In the genomic region with DNA sequence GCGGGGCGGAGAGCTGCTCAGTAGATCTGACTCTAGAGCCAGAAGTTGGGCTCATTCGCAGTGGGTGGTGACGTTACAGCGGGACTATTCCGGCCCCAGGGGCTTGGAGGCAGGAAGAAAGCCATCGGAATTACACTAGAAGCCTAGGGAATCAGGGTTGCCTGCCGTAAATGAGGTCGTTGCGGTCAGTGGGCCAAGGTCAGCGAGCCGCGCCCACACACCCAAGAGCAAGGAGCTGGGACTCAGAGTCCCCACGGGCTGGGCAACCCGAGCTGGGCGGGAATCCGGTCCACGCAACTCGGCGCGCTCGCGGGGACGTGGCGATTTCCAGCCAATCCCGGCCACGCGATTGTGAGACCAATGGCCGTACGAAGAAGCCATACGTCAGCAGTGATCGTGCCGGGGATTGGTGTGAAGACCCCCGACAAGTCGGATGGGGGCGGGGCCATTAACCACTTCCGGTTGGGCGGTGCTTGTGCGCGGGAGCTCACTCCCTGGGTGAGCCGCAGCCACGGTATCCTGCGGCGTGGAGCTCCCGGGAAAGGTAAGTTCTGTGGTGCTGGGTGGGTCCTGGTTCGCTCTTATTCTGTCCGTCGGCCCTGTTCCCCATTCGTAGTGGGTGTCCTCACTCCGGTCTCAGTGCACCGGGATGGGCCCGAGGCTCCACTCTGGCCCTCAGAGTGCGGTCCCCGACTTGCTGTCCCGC, we compare ENCODE assay signal across 8 mouse cellular contexts. TPM values are rescaled to one million over a fixed set of nuclear protein-coding genes. Genes with fewer than 3 reads are reported as not detected.
DNase-seq lines count a peak whose midpoint lies in the region; ATAC-seq and TF ChIP-seq lines count a peak whose summit lies in the region.

A gene (plus strand): TSS at position 405 of the 706 bp plus-strand sequence.

- TF ChIP-seq CTCF in MEL (IDR thresholded peaks at IDR 0.05 in 2 of 3, conservative IDR thresholded peaks at IDR 0.05 in 1 of 3; ENCODE audit: control insufficient read depth in 1 of 3, insufficient read depth in 1 of 3, low read depth in 2 of 3, low read length in 3 of 3, poor library complexity in 1 of 3, severe bottlenecking in 1 of 3): no peak
- no peak for TF ChIP-seq CTCF in cerebellum, adult 2 months (IDR thresholded peaks at IDR 0.05; ENCODE audit: borderline replicate concordance, insufficient read depth, low read depth, low read length)
- TF ChIP-seq CTCF in forebrain, postnatal 0 days (IDR thresholded peaks at IDR 0.05; ENCODE audit: low read depth): no peak; the same call in 1 of the 2 replicates

- WGBS in cerebellum, adult 2 months: under 1% methylated on average over 55 of the region's 55 CpGs
- 3% methylated on average over 55 of the region's 55 CpGs for WGBS in forebrain, postnatal 0 days
- WGBS in lung, embryonic 15.5 days: under 1% methylated on average over 55 of the region's 55 CpGs

- H3K36me3 ChIP-seq in MEL (ENCODE audit: control insufficient read depth in 1 of 2, insufficient read depth in 2 of 2, low read length in 2 of 2): peaks cover 0 to 18% of the 10 kb centered on the region in 2 experiments; a peak in 3 of 4 replicates
- H3K36me3 ChIP-seq in forebrain, postnatal 0 days (ENCODE audit: insufficient read depth): no peaks in the 10 kb centered on the region
- H3K36me3 ChIP-seq in lung, embryonic 15.5 days: no peaks in the 10 kb centered on the region

- DNase-seq in MEL (ENCODE audit: low read depth, low spot score): peak; percentile 99
- peak; percentile 99 for DNase-seq in cerebellum, adult 2 months
- DNase-seq in forebrain, postnatal 0 days: peak; percentile 99
- peak; percentile 100 for DNase-seq in heart, postnatal 4 days
- DNase-seq in layer of hippocampus, adult 8-10 months (ENCODE audit: low spot score in 2 of 2): peak; percentile 98 to 99
- peak; percentile 99 for DNase-seq in ovary, adult 18-20 months (ENCODE audit: low spot score)
- peak; percentile 99 for DNase-seq in thymus, postnatal 0 days (ENCODE audit: low spot score)

- ATAC-seq in forebrain, postnatal 0 days: peak; percentile 99
- peak; percentile 99 for ATAC-seq in lung, embryonic 15.5 days (ENCODE audit: borderline replicate concordance, extremely low read depth, low FRiP score, low TSS enrichment)

- H3K4me1 ChIP-seq in MEL (ENCODE audit: control insufficient read depth in 1 of 2, insufficient read depth in 2 of 2, low read length in 2 of 2): peaks cover 7 to 12% of the 10 kb centered on the region in 2 experiments
- no peaks in the 10 kb centered on the region; the same call in none of the 2 replicates for H3K4me1 ChIP-seq in cerebellum, adult 2 months (ENCODE audit: control insufficient read depth, insufficient read depth, low read length)
- H3K4me1 ChIP-seq in forebrain, postnatal 0 days (ENCODE audit: insufficient read depth): peaks cover 5% of the 10 kb centered on the region; the same call in 1 of the 2 replicates
- peaks cover 14% of the 10 kb centered on the region for H3K4me1 ChIP-seq in lung, embryonic 15.5 days

- H3K4me2 ChIP-seq in forebrain, postnatal 0 days (ENCODE audit: low read depth): peak within 1 kb of the TSS; percentile 71
- peak within 1 kb of the TSS; percentile 64 for H3K4me2 ChIP-seq in lung, embryonic 15.5 days

- H3K4me3 ChIP-seq in MEL (ENCODE audit: control insufficient read depth in 1 of 2, insufficient read depth in 1 of 2, low read depth in 2 of 2, low read length in 2 of 2): peak within 1 kb of the TSS; percentile 82 to 95
- H3K4me3 ChIP-seq in cerebellum, adult 2 months (replicated peaks; ENCODE audit: insufficient read depth, low read depth, low read length): peak within 1 kb of the TSS; percentile 85
- H3K4me3 ChIP-seq in forebrain, postnatal 0 days (ENCODE audit: low read depth, low read length): peak within 1 kb of the TSS; percentile 89
- peak within 1 kb of the TSS; percentile 87 for H3K4me3 ChIP-seq in lung, embryonic 15.5 days

- peaks cover 6 to 7% of the 10 kb centered on the region in 2 experiments for H3K27me3 ChIP-seq in MEL (ENCODE audit: control insufficient read depth in 1 of 2, insufficient read depth in 2 of 2, low read length in 2 of 2)
- H3K27me3 ChIP-seq in cerebellum, adult 2 months (ENCODE audit: control insufficient read depth, insufficient read depth, low read length): no peaks in the 10 kb centered on the region
- H3K27me3 ChIP-seq in forebrain, postnatal 0 days (ENCODE audit: insufficient read depth, low read length): no peaks in the 10 kb centered on the region
- no peaks in the 10 kb centered on the region for H3K27me3 ChIP-seq in lung, embryonic 15.5 days

- H3K79me2 ChIP-seq in MEL (ENCODE audit: control insufficient read depth, insufficient read depth, low read length, poor library complexity): peaks cover 30% of the 10 kb centered on the region

- peak within 1 kb of the TSS; percentile 90 for H3K9ac ChIP-seq in MEL (ENCODE audit: control insufficient read depth, low read depth, low read length, poor library complexity, severe bottlenecking)
- H3K9ac ChIP-seq in forebrain, postnatal 0 days: peak within 1 kb of the TSS; percentile 68
- H3K9ac ChIP-seq in lung, embryonic 15.5 days: peak within 1 kb of the TSS; percentile 91

- TF ChIP-seq RAD21 in MEL (IDR thresholded peaks at IDR 0.05; ENCODE audit: low read depth, low read length): no peak

- no peak for TF ChIP-seq EP300 in MEL (IDR thresholded peaks at IDR 0.05; ENCODE audit: low read depth in 1 of 2, low read length in 2 of 2)

- peak; percentile 95 to 99 for TF ChIP-seq POLR2A in MEL (IDR thresholded peaks at IDR 0.05; ENCODE audit: control insufficient read depth in 1 of 2, insufficient read depth in 1 of 2, low read depth in 1 of 2, low read length in 2 of 2, poor library complexity in 1 of 2)
- TF ChIP-seq POLR2A in cerebellum, adult 2 months (IDR thresholded peaks at IDR 0.05; ENCODE audit: borderline replicate concordance, insufficient read depth, low read length): peak; percentile 93

- H3K9me3 ChIP-seq in MEL (replicated peaks; ENCODE audit: insufficient read depth, low read length): no peaks in the 10 kb centered on the region
- no peaks in the 10 kb centered on the region for H3K9me3 ChIP-seq in forebrain, postnatal 0 days (ENCODE audit: low read length)
- H3K9me3 ChIP-seq in lung, embryonic 15.5 days: no peaks in the 10 kb centered on the region

- peak within 1 kb of the TSS; percentile 64 for H3K27ac ChIP-seq in MEL (ENCODE audit: control insufficient read depth, low read depth, low read length)
- H3K27ac ChIP-seq in cerebellum, adult 2 months (ENCODE audit: insufficient read depth, low read length): peak within 1 kb of the TSS; percentile 67
- H3K27ac ChIP-seq in forebrain, postnatal 0 days (ENCODE audit: low read depth, low read length): peak within 1 kb of the TSS; percentile 78
- peak within 1 kb of the TSS; percentile 85 for H3K27ac ChIP-seq in lung, embryonic 15.5 days

TF ChIP-seq in MEL, 35 proteins besides CTCF, POLR2A, EP300 and RAD21 (continues in another document):
- TF ChIP-seq BHLHE40 (IDR thresholded peaks at IDR 0.05; ENCODE audit: borderline replicate concordance, low read depth, low read length) (no peak), MYB (IDR thresholded peaks at IDR 0.05; ENCODE audit: low read depth, low read length) (no peak), ZC3H11A (IDR thresholded peaks at IDR 0.05; ENCODE audit: low read depth, low read length) (no peak), JUND (IDR thresholded peaks at IDR 0.05; ENCODE audit: low read depth, low read length) (no peak), TBP (IDR thresholded peaks at IDR 0.05; ENCODE audit: low read depth, low read length) (peak; percentile 80; the same call in 1 of the 2 replicates), MXI1 (IDR thresholded peaks at IDR 0.05; ENCODE audit: low read depth, low read length) (no peak; the same call in 1 of the 2 replicates), USF1 (IDR thresholded peaks at IDR 0.05; ENCODE audit: low read depth, low read length) (no peak), MAZ (IDR thresholded peaks at IDR 0.05; ENCODE audit: low read depth, low read length) (no peak; the same call in 1 of the 2 replicates), POLR2AphosphoS2 (IDR thresholded peaks at IDR 0.05; ENCODE audit: low read length) (peak; percentile 88), ZMIZ1 (IDR thresholded peaks at IDR 0.05; ENCODE audit: low read depth, low read length) (peak; percentile 96), UBTF (IDR thresholded peaks at IDR 0.05; ENCODE audit: borderline replicate concordance, insufficient read depth, low read depth, low read length) (peak; percentile 39; the same call in 1 of the 2 replicates), SIN3A (IDR thresholded peaks at IDR 0.05; ENCODE audit: low read length) (peak; percentile 70; the same call in 1 of the 2 replicates), POLR2AphosphoS5 (IDR thresholded peaks at IDR 0.05; ENCODE audit: borderline replicate concordance, low read depth, low read length) (no peak; the same call in 1 of the 2 replicates), ELF1 (IDR thresholded peaks at IDR 0.05; ENCODE audit: low read depth, low read length) (peak; percentile 50; the same call in 1 of the 2 replicates), NELFE (IDR thresholded peaks at IDR 0.05; ENCODE audit: low read depth, low read length) (peak; percentile 91), USF2 (IDR thresholded peaks at IDR 0.05; ENCODE audit: borderline replicate concordance in 1 of 2, insufficient read depth in 1 of 2, low read depth in 1 of 2, low read length in 2 of 2) (no peak), MAX (IDR thresholded peaks at IDR 0.05; ENCODE audit: low read length) (no peak), MEF2A (IDR thresholded peaks at IDR 0.05; ENCODE audit: extremely low read depth, insufficient replicate concordance, low read depth, low read length, poor library complexity, severe bottlenecking) (no peak), RCOR1 (IDR thresholded peaks at IDR 0.05; ENCODE audit: low read depth, low read length) (0 out of 2 replicates have a peak, but pooled peaks have one; percentile 28), TAL1 (IDR thresholded peaks at IDR 0.05; ENCODE audit: low read length) (no peak), ETS1 (IDR thresholded peaks at IDR 0.05; ENCODE audit: low read depth, low read length) (no peak), CHD1 (IDR thresholded peaks at IDR 0.05; ENCODE audit: low read depth, low read length) (no peak)

RNA-seq across cellular contexts. Expression of the gene that starts here (rescaled TPM):
- 80.4 and 98.0 TPM in 2 replicates for total RNA-seq in MEL (2012; rRNA removed)
- 100 to 1,000 TPM in 1 of 2 experiments, 10 to 100 TPM in 1; 79.4 to 419 TPM for polyA plus RNA-seq in MEL (2012; ENCODE audit: insufficient read depth in 1 of 2, insufficient read length in 2 of 2, low read depth in 1 of 2, low replicate concordance in 2 of 2, missing spikeins in 1 of 2)
- 68.0 and 68.6 TPM in 2 replicates for polyA plus RNA-seq in cerebellum, adult 2 months (2012; rRNA removed)
- total RNA-seq in forebrain, postnatal 0 days (2014; rRNA removed): 132 and 159 TPM in 2 replicates
- polyA plus RNA-seq in forebrain, postnatal 0 days (2015; fragmentation: Nextera tagmentation; extraction: Ambion mirVana): 122 and 134 TPM in 2 replicates
- 100 to 1,000 TPM; 352 to 357 TPM for total RNA-seq in heart, postnatal 4 days (2021)
- total RNA-seq in layer of hippocampus, adult 8-10 months (2022): 10 to 100 TPM; 65.8 to 71.3 (median 69.3) TPM
- polyA plus RNA-seq in lung, embryonic 15.5 days (2015; fragmentation: Nextera tagmentation; extraction: Ambion mirVana): 427 and 444 TPM in 2 replicates
- polyA plus RNA-seq in thymus, postnatal 0 days (2015; fragmentation: Nextera tagmentation; extraction: Ambion mirVana): 106 and 118 TPM in 2 replicates

Comparison
In these comparisons a context has a peak if more than half of its experiments do, and no peak if none do; other contexts are left out.
1. Peak in every context shown above with its lines: DNase-seq, ATAC-seq, H3K4me3 ChIP-seq and H3K27ac ChIP-seq.